Mouse (Mus musculus): ENCODE results near the gene Tenm4. TPM values are rescaled to one million over a fixed set of nuclear protein-coding genes. Genes with fewer than 3 reads are reported as not detected.

Tenm4 gene
- polyA plus RNA-seq, 2 experiments: 12.7 to 37.4 TPM

DNA sequence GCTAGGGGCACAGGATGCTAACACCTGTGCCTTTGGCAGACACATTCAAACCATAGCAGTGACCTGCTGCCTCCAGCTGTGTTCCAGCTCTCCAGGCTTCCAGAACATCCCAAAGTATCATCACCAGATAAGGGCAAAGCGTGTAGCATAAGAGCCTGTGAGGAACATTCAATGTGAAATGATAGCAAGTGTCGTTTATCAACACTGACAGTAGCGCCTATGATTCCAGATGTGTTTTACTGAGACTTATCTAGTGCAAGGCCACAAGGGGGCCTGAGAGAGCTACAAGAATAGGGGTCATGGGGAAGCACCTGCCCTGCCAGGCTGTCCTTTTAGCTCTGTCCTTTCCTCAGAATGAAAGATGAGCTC is 607.5 kb downstream of the Tenm4 start:
- Histone ChIP-seq H3K4me3 (replicated peaks; ENCODE audit: low read length) (no peak overlapping the region), H3K9ac (ENCODE audit: low read depth, low read length, severe bottlenecking) (no peak overlapping the region), H3K36me3 (ENCODE audit: control insufficient read depth, insufficient read depth, low read length) (peaks cover 3% of the 10 kb centered on the region; the same call in 1 of the 2 replicates), H3K27me3 (ENCODE audit: control insufficient read depth, insufficient read depth, low read length) (no peaks in the 10 kb centered on the region), H3K4me2 (replicated peaks; ENCODE audit: low read depth, low read length, severe bottlenecking) (no peak overlapping the region), H3K4me1 (ENCODE audit: control insufficient read depth, insufficient read depth, low read length) (peaks cover 34% of the 10 kb centered on the region), H3K9me3 (ENCODE audit: control insufficient read depth, low read length) (0 out of 2 replicates have a peak, but pooled peaks cover 3% of the 10 kb centered on the region), H3K27ac (replicated peaks; ENCODE audit: low read depth, low read length) (no peak overlapping the region)
- 69% methylated on average over 3 of the region's 3 CpGs for WGBS
- TF ChIP-seq POLR2A (IDR thresholded peaks at IDR 0.05; ENCODE audit: borderline replicate concordance, extremely low read depth, insufficient read depth, insufficient read length): no peak
- ATAC-seq (ENCODE audit: low FRiP score, low read depth) (no peak), DNase-seq (ENCODE audit: low spot score) (no peak)

GRCm38 (mm10) chr7:96780556-96780955 is 609.5 kb downstream of the Tenm4 start:
- Histone ChIP-seq H3K9ac (ENCODE audit: low read depth, low read length, severe bottlenecking) (no peak overlapping the region), H3K27ac (replicated peaks; ENCODE audit: low read depth, low read length) (no peak overlapping the region), H3K4me3 (replicated peaks; ENCODE audit: low read length) (no peak overlapping the region), H3K9me3 (ENCODE audit: control insufficient read depth, low read length) (0 out of 2 replicates have a peak, but pooled peaks cover 3% of the 10 kb centered on the region), H3K4me2 (replicated peaks; ENCODE audit: low read depth, low read length, severe bottlenecking) (no peak overlapping the region), H3K36me3 (ENCODE audit: control insufficient read depth, insufficient read depth, low read length) (peaks cover 5% of the 10 kb centered on the region), H3K4me1 (ENCODE audit: control insufficient read depth, insufficient read depth, low read length) (peaks cover 16% of the 10 kb centered on the region), H3K27me3 (ENCODE audit: control insufficient read depth, insufficient read depth, low read length) (no peaks in the 10 kb centered on the region)
- no peak for ATAC-seq (ENCODE audit: low FRiP score, low read depth)
- WGBS: 86% methylated on average over 1 of the region's 1 CpGs
- no peak for DNase-seq (ENCODE audit: low spot score)
- TF ChIP-seq POLR2A (IDR thresholded peaks at IDR 0.05; ENCODE audit: borderline replicate concordance, extremely low read depth, insufficient read depth, insufficient read length): no peak

DNA sequence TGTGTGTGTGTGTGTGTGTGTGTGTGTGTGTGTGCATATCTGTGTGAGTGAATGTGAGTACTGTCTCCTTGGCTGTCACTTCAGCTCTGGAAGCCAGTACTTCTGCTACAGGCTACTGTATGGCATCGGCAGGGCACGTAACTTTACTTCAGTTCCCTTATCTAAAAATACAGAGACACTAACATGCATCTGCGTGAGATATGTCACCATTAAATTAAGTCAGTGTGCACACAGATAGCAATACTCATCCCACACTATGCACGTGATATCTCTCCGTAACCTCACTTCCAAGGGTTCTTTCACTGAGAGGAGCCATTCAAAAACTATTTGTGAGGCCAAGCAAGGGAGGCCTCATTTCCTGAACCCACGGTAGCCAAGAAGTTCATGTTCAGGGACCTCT is 610.0 kb downstream of the Tenm4 start:
- TF ChIP-seq POLR2A (IDR thresholded peaks at IDR 0.05; ENCODE audit: borderline replicate concordance, extremely low read depth, insufficient read depth, insufficient read length): no peak
- DNase-seq (ENCODE audit: low spot score) (no peak), ATAC-seq (ENCODE audit: low FRiP score, low read depth) (no peak)
- Histone ChIP-seq H3K27me3 (ENCODE audit: control insufficient read depth, insufficient read depth, low read length) (no peaks in the 10 kb centered on the region), H3K4me1 (ENCODE audit: control insufficient read depth, insufficient read depth, low read length) (peaks cover 15% of the 10 kb centered on the region), H3K4me2 (replicated peaks; ENCODE audit: low read depth, low read length, severe bottlenecking) (no peak overlapping the region), H3K9ac (ENCODE audit: low read depth, low read length, severe bottlenecking) (no peak overlapping the region), H3K27ac (replicated peaks; ENCODE audit: low read depth, low read length) (no peak overlapping the region), H3K9me3 (ENCODE audit: control insufficient read depth, low read length) (0 out of 2 replicates have a peak, but pooled peaks cover 3% of the 10 kb centered on the region), H3K36me3 (ENCODE audit: control insufficient read depth, insufficient read depth, low read length) (peaks cover 5% of the 10 kb centered on the region), H3K4me3 (replicated peaks; ENCODE audit: low read length) (no peak overlapping the region)
- 80% methylated on average over 6 of the region's 6 CpGs for WGBS

GRCm38 (mm10) chr7:96782686-96783085 is 611.6 kb downstream of the Tenm4 start:
- Histone ChIP-seq H3K9ac (ENCODE audit: low read depth, low read length, severe bottlenecking) (no peak overlapping the region), H3K27ac (replicated peaks; ENCODE audit: low read depth, low read length) (no peak overlapping the region), H3K9me3 (ENCODE audit: control insufficient read depth, low read length) (no peaks in the 10 kb centered on the region), H3K4me2 (replicated peaks; ENCODE audit: low read depth, low read length, severe bottlenecking) (no peak overlapping the region), H3K4me3 (replicated peaks; ENCODE audit: low read length) (no peak overlapping the region), H3K4me1 (ENCODE audit: control insufficient read depth, insufficient read depth, low read length) (peaks cover 14% of the 10 kb centered on the region), H3K36me3 (ENCODE audit: control insufficient read depth, insufficient read depth, low read length) (peaks cover 4% of the 10 kb centered on the region), H3K27me3 (ENCODE audit: control insufficient read depth, insufficient read depth, low read length) (no peaks in the 10 kb centered on the region)
- DNase-seq (ENCODE audit: low spot score) (no peak), ATAC-seq (ENCODE audit: low FRiP score, low read depth) (no peak)
- no peak for TF ChIP-seq POLR2A (IDR thresholded peaks at IDR 0.05; ENCODE audit: borderline replicate concordance, extremely low read depth, insufficient read depth, insufficient read length)
- 79% methylated on average over 4 of the region's 4 CpGs for WGBS

DNA sequence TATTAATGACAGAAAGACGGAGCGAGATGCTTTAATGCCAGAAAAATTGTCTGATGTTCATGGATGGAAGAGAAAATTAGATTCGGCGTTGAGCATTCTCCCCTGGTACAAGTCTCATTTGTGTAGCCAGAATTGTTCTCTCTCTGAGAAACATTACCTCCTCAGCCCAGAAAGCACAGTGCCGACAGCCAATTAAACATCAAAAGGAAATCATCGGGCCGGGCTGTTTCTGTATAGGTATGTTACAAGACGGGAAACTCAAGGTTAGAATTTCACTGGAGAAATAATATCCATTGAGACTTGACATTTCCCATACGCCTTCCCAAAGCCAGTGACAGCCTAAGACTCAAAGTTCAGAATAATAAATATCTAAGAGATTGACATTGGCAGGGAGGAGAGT is 614.8 kb downstream of the Tenm4 start:
- 19% methylated on average over 9 of the region's 9 CpGs for WGBS
- Histone ChIP-seq H3K4me1 (ENCODE audit: control insufficient read depth, insufficient read depth, low read length) (peaks cover 11% of the 10 kb centered on the region), H3K27me3 (ENCODE audit: control insufficient read depth, insufficient read depth, low read length) (no peaks in the 10 kb centered on the region), H3K4me2 (replicated peaks; ENCODE audit: low read depth, low read length, severe bottlenecking) (no peak overlapping the region), H3K36me3 (ENCODE audit: control insufficient read depth, insufficient read depth, low read length) (peaks cover 12% of the 10 kb centered on the region), H3K9me3 (ENCODE audit: control insufficient read depth, low read length) (no peaks in the 10 kb centered on the region), H3K4me3 (replicated peaks; ENCODE audit: low read length) (no peak overlapping the region), H3K27ac (replicated peaks; ENCODE audit: low read depth, low read length) (no peak overlapping the region), H3K9ac (ENCODE audit: low read depth, low read length, severe bottlenecking) (no peak overlapping the region)
- ATAC-seq (ENCODE audit: low FRiP score, low read depth) (no peak), DNase-seq (ENCODE audit: low spot score) (no peak)
- TF ChIP-seq POLR2A (IDR thresholded peaks at IDR 0.05; ENCODE audit: borderline replicate concordance, extremely low read depth, insufficient read depth, insufficient read length): no peak

All from limb, embryonic 14.5 days (tissue).